Mouse (Mus musculus): ENCODE data around the gene Synm.
A peak's percentile ranks its signal among the peaks of the same experiment; 100 is the strongest.

Gene Synm

GRCm38 (mm10) chr7:67749441-67750239, 9.9 kb downstream of the Synm start:
- DNase-seq (ENCODE audit: low spot score) = no peak

DNA sequence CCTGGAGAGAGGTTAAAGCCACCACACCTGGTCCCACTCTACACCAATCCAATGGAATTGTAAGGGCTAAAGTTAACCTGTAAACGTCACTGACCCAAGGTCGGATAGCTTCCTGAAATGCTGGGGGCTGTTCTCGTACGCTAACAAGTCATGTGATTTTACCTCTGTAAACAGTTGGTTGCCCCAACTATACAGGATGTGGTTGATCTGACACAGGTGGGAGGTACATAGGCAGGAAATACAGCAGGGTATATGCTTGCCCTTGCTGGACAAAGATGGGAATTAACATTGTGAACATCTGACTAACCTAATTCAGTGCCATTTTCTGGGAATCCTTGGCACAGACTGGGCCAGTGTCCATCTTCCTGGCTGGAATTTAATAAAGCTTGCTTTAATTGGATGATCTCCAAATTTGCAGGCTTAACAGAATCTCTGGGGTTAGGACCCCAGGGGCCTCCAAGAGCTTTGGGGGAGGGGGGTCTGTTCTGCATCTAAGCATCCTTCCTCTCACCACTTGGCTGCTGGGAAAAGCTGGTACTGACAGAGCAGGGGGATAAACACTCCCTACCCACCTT, 11.7 kb downstream of the Synm start:
- peak; percentile 8 for DNase-seq (ENCODE audit: low spot score)

GRCm38 (mm10) chr7:67741706-67742105, 17.8 kb downstream of the Synm start:
- DNase-seq (ENCODE audit: low spot score) = no peak

DNA sequence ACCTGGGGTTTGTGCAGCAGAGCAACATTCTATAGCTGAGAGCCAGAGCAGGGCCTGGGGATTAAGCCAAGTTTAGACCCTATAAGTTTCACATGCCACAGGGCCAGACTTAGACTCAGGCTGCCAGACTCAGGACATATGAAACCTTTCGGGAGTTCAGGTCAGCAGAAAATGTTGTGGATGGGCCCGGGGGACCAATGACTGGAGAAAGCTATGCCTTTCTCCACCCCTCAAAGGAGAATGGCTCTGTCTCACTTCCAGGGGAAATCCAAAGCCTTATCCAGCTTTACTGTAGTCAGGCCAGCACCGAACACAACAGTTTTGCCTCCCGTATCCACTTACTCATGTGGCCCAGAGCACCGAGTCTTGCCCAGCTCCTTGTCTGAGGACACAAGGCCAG, 18.7 kb downstream of the Synm start:
- no peak for DNase-seq (ENCODE audit: low spot score)

DNA sequence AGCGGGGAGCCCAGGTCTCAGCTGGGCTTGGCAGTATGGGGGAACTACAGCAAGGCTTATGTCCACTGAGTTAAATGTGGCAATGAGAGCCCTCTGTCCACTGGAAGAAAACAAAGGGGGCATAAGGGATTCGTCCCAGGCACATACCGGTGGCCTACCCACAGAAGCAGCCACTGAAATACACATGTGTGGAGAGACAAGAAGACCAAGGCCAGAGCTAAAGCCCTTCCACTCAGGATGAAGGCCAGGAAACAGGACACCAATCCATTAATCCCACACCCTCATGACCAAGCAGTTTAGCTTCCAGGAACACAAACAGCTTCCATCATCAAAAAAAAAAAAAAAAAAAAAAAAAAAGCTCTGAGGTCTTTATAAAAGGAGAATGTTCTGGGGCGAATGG, 19.2 kb downstream of the Synm start:
- DNase-seq (ENCODE audit: low spot score) = no peak

DNA sequence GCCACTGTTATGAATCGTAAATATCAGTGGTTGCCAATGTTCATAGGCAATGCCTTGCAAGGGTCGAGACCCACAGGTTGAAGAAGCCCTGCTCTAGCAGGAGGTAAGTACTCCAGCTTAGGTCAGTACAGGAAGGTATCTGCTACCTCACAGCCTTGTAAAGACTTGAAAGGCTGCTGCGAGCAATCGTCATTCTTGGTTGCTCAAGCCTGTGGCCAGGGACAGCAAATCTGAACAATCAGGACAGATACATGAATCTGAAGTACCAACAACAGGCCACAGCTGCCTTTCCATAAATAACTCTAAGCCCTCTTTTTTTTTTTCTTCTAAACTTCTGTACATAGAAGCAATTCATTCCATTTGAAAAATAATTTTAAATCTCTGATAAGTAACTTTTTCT, 27.3 kb downstream of the Synm start:
- DNase-seq (ENCODE audit: low spot score) = no peak

DNA sequence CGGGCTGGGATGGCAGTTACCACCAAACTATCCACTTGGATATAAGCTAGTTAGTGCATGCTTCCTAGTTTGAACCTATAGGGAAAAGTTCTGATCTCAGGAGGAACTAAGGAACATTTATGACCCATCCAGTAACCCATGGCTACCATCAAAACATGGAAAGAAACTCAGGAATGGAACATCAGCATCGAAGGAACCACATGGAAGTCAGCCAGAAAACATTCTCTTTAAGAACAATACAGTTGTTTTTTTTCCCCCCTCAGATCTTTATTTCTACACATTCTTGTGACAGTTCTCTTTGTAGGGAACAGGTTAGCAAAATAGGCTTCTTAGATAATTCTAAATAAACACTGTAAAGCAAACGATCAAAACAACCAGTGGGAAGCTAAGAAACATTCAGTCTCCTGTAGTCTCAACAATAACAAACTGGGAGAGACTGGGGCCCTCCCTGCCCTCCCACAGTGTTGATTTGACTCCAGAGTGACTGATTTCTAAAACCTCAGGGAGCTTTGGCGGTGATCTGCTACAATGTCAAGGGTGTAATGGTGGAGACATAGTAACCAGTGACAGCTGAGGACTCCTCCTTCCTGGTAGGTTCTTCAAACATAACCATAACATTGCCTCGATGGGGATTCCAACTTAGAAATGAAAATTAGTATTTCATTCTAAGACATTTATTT, 29.0 kb downstream of the Synm start:
- no peak for DNase-seq (ENCODE audit: low spot score)

GRCm38 (mm10) chr7:67728809-67729208, 30.7 kb downstream of the Synm start:
- no peak for DNase-seq (ENCODE audit: low spot score)

DNA sequence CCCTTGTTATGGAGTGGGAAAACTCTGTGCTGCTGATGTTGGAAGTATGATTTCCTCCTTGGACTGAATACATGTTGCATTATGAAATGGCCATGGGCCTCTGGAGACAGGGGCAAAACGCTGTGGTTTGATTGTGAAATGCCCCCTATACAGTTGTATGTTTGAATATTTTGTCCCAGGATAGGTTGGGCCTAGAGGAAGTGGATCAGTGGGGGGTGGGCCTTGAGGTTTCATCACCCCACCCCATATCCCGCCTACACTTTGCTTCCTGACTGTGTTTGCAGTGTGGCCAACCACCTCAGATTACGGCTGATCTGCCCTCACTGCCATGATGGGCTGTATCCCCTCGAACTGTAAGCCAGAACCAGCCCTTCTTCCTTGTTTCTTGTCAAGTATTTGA, 31.3 kb downstream of the Synm start:
- DNase-seq (ENCODE audit: low spot score) = no peak

GRCm38 (mm10) chr7:67725016-67725415, 34.5 kb downstream of the Synm start:
- DNase-seq (ENCODE audit: low spot score) = no peak

- DNase-seq (ENCODE audit: low spot score) = no peak
These were observed 35.0 kb downstream of the Synm start for GRCm38 (mm10) chr7:67724536-67724935.

GRCm38 (mm10) chr7:67722163-67722562, 37.4 kb downstream of the Synm start:
- no peak for DNase-seq (ENCODE audit: low spot score)

DNA sequence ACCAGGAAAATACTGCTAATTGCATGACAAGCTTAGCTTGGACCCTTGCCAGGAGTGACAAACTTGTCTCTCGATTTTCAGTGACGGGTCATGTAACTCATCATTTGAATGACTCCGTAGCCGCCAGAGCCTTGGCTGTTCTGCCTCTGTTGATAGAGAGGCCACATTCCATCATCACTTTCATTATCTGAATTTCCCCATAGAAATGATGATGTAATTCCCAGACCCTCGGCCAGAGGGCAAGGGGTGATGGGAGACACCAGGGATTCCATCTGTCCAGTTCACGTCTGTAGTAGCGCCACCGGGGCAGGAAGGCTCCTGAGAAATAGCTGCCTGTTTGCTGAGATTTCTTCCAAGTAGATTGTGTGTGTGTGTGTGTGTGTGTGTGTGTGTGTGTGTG, 40.7 kb downstream of the Synm start:
- DNase-seq (ENCODE audit: low spot score) = no peak

DNA sequence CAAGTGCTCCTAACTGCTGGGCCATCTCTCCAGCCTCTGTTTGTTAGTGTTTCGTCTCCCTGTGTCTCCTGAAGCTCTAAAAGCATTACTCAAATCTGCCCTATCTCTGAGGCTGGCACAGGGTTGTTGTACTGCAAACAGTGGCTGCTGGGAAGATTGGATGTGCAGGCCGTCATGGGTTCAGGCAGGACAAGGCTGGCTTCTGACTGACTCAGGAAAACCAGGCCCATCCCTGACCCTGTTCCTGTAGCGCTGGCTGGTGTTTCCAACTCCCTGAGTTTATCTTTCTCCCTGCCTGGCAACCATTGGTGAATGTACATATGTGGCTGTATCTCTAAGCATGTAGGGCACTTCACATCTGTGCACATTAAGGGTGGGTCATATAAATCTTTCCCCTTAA, 42.0 kb downstream of the Synm start:
- DNase-seq (ENCODE audit: low spot score) = no peak

DNA sequence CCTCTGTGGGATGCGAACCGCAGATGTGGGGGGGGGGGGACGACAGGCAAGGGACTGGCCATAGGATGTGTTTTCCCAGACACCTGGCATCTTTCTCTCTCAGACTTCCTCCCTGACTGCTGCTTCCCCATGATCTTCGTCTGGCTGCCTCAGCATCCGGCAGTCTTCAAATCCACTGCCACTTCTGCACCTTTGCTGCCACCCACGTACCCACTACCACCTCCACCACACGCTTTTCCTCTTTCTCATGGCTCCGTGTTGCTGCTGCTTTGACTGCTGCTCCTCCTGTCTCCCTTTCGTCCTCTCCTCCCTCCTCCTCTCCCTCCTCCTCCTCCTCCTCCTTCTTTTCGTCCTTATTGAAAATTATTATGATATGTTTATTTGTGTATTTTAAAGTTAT, 42.6 kb downstream of the Synm start:
- DNase-seq (ENCODE audit: low spot score) = no peak

- no peak for DNase-seq (ENCODE audit: low spot score)
These were observed 43.2 kb downstream of the Synm start for GRCm38 (mm10) chr7:67716213-67716878.

- DNase-seq (ENCODE audit: low spot score) = no peak
These were observed 44.4 kb downstream of the Synm start for GRCm38 (mm10) chr7:67715176-67715575.

DNA sequence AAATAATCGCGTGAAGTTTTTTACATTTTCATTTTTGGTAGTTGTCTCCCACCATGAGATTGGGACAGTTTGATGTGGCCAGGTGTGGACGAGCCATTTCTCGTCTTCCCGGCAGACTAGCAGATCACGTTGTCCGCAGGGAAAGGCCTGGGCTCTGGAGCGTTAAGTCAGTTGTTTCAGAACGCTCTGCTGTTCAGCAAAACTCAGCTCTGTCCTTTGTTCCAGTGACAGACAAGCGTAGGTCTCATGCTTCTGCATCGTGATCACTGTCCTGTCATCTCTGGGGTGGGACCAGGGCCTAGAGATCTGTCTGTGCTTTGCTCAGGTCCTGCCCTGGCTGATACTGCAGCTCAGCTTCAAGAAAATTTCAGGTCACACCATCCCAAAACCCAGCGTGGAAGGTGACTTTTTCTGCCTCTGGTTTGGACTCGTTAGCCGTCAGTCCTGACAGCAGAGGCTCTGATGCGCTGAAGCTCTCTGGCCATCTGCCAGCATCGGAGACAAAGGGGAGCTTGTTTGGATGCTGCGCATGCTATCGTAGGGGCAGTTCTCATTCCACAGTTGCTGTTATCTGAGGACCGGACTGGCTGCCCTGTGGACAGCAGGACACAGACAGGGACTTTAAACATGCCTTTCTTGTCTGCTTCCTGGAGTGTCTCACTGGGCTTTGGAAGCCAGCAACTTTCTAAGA, 45.6 kb downstream of the Synm start:
- DNase-seq (ENCODE audit: low spot score) = no peak

DNA sequence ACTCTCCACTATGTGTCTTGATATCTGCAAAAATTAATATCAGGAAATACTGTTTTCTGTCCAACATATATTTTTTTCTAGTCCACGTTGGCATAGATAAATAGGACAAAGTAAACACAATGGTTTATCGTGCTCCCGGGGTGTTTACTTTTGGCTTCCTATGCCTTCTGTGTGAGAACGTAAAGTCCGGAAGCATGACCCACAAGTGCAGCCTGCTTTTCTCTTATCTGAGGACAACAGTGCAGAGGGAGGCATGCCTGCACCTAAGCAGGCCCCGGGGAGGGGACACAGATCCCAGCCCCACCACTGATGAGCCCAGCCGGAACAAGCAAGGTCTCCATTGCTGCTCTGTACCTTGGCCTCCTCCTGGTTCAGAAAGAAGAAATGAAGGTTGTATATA, 49.3 kb downstream of the Synm start:
- DNase-seq (ENCODE audit: low spot score) = no peak

- no peak for DNase-seq (ENCODE audit: low spot score)
These were observed 51.4 kb downstream of the Synm start for GRCm38 (mm10) chr7:67708160-67708559.

- no peak for DNase-seq (ENCODE audit: low spot score)
These were observed 58.2 kb downstream of the Synm start for GRCm38 (mm10) chr7:67701252-67701914.

DNA sequence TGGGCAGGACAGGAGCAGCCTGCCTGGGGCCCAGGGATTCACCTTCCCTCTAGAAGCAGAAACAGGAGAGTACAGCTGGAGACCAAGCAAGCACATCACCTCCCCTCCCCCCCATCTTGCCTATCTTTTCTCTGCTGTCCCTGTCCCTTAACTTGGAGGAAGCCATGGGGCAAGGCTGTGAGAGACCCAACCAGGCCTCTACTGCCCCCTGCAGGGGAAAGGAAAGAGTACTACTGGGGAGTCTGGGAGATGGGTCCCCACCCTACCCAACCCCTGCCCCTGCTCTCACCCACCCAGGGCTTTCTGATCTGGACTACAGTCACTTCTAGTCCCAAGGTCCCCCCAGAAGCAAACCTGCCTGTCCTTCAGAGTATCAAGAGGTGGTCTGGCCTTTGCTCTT, 58.7 kb downstream of the Synm start:
- no peak for DNase-seq (ENCODE audit: low spot score)
